Mouse (Mus musculus) hindbrain, postnatal 0 days (tissue): ENCODE data around the gene Tmem238l. TPM values are rescaled to one million over a fixed set of nuclear protein-coding genes. Genes with fewer than 3 reads are reported as not detected.

ENCODE experiments used
- ATAC-seq: fragments of 200-750 bp; cut with Nextera tagmentation; 2 replicates; pipeline ENCODE4 v1.8.0; 2017; ENCODE audit warnings: mild to moderate bottlenecking, moderate TSS enrichment, moderate library complexity
- DNase-seq: peaks from one replicate; pipeline ENCODE4 v3.0.0-alpha.2; 2015; ENCODE audit warnings: low spot score
- H3K27ac ChIP-seq: fragments of 300-500 bp; sonication (generic); 2 replicates; pipeline ENCODE4 v1.5.1; 2014; ENCODE audit warnings: mild to moderate bottlenecking
- H3K27me3 ChIP-seq: fragments of 300-500 bp; sonication (generic); 2 replicates; pipeline ENCODE4 v1.6.1; 2014; ENCODE audit warnings: low read length, mixed read lengths; ENCODE audit not compliant: insufficient read depth
- H3K36me3 ChIP-seq: fragments of 300-500 bp; sonication (generic); 2 replicates; pipeline ENCODE4 v1.6.1; 2014; ENCODE audit warnings: low read length, mixed read lengths; ENCODE audit not compliant: insufficient read depth
- H3K4me1 ChIP-seq: fragments of 300-500 bp; sonication (generic); 2 replicates; pipeline ENCODE4 v1.6.1; 2014; ENCODE audit warnings: antibody characterized with exemption, low read length, mixed read lengths; ENCODE audit not compliant: insufficient read depth
- H3K4me2 ChIP-seq: fragments of 300-500 bp; sonication (generic); 2 replicates; pipeline ENCODE4 v1.6.1; 2014; ENCODE audit warnings: low read depth, mild to moderate bottlenecking, low read length, moderate library complexity, mixed read lengths
- H3K4me3 ChIP-seq: fragments of 300-500 bp; sonication (generic); 2 replicates; pipeline ENCODE4 v1.5.1; 2014; ENCODE audit warnings: low read length
- H3K9ac ChIP-seq: fragments of 300-500 bp; sonication (generic); replicated peaks from 2 replicates; pipeline ENCODE4 v1.6.1; 2014; ENCODE audit warnings: mild to moderate bottlenecking, low read length, moderate library complexity, mixed read lengths
- H3K9me3 ChIP-seq: fragments of 300-500 bp; sonication (generic); 2 replicates; pipeline ENCODE4 v1.6.1; 2016; ENCODE audit warnings: low read length, mixed read lengths
- CTCF ChIP-seq: IDR thresholded peaks from 2 replicates; pipeline ENCODE4 v1.5.1; 2016; ENCODE audit warnings: antibody characterized with exemption, control low read depth, low read depth
- WGBS: fragments of 180-500 bp; shearing (Covaris S2); extraction: QIAGEN DNeasy Blood & Tissue Kit; methylation state at CpG from one replicate; pipeline ENCODE4 v1.1.7; 2014; 5-methylcytosine and 5-hydroxymethylcytosine counted together
- polyA plus RNA-seq: library from polyadenylated mRNA; unstranded; fragments of >200 nt; fragmentation: Nextera tagmentation; extraction: Ambion mirVana; gene quantifications from 2 replicates; pipeline ENCODE4 v1.2.1, GENCODE M21; 2015
- total RNA-seq: library from RNA; depleted of rRNA; stranded (reverse); fragments of >200 nt; gene quantifications from 2 replicates; pipeline ENCODE4 v1.2.3, GENCODE M21; 2014

Tmem238l gene
- total and polyA plus RNA-seq, 2 experiments from 2014 or later = not detected

DNA sequence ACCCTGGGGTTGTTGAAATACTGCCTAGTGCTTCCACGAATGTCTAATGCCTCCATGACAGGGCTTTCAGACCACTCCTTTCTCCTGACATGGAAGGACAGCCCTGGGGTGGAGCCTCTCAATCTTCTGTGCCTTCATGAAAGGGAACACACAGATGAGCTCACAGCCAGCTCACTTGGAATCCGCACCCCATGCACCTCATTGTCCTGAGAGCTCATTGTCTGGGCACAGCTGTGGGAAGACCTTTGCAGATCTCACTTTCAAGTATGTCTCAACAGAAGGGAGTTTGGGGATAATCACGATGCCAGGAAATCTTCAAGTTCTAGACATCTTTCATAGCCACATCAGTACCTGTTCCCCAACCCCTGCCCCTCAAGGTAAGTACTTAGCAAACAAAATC, 28.1 kb upstream of the Tmem238l start:
- 47% methylated on average over 3 of the region's 3 CpGs for WGBS
- Histone ChIP-seq H3K9me3 (no peaks in the 10 kb centered on the region), H3K9ac (no peak overlapping the region), H3K36me3 (no peaks in the 10 kb centered on the region), H3K27me3 (no peaks in the 10 kb centered on the region), H3K4me3 (no peak overlapping the region), H3K4me2 (no peak overlapping the region), H3K4me1 (no peaks in the 10 kb centered on the region), H3K27ac (no peak overlapping the region)
- TF ChIP-seq CTCF = no peak
- ATAC-seq (no peak), DNase-seq (no peak)

DNA sequence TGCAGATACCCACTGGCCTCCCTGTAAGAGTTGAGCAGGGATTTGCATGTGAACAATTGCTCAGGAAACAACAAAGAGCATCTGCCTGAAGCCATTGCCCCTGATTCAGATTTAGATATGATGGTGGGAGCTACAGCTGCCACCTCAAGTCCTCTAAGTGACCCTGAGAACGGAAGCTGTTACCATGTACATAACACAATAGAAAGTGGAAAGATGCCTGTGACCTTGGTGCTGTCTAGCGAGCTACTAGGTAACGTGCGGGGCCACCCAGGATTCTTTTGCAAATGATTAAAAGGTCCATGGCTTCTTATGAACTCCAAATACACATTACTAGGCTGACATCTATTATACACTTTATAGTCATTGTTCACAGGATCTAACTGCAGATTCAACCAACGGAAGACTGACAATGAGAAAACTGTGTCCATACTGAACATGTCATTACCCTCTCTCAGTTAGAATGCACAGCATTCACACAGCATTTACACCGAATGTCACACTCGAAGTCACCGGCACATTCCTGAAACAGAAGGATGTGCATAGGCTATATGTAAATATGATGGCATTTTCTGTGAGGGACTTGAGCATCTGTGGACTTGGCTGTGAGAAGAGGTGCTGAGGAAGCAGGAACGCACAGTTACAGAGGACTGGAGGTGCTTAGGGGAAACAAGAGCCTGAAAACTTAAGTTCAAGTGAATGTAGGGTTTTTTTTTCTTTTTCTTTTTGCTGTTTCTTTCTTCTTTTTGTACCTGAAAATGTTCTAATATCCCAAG, 23.4 kb upstream of the Tmem238l start:
- Histone ChIP-seq H3K4me1 (no peaks in the 10 kb centered on the region), H3K27ac (no peak overlapping the region), H3K27me3 (no peaks in the 10 kb centered on the region), H3K9ac (no peak overlapping the region), H3K9me3 (no peaks in the 10 kb centered on the region), H3K4me3 (no peak overlapping the region), H3K4me2 (no peak overlapping the region), H3K36me3 (no peaks in the 10 kb centered on the region)
- ATAC-seq (no peak), DNase-seq (no peak)
- WGBS = 66% methylated on average over 9 of the region's 9 CpGs
- no peak for TF ChIP-seq CTCF

DNA sequence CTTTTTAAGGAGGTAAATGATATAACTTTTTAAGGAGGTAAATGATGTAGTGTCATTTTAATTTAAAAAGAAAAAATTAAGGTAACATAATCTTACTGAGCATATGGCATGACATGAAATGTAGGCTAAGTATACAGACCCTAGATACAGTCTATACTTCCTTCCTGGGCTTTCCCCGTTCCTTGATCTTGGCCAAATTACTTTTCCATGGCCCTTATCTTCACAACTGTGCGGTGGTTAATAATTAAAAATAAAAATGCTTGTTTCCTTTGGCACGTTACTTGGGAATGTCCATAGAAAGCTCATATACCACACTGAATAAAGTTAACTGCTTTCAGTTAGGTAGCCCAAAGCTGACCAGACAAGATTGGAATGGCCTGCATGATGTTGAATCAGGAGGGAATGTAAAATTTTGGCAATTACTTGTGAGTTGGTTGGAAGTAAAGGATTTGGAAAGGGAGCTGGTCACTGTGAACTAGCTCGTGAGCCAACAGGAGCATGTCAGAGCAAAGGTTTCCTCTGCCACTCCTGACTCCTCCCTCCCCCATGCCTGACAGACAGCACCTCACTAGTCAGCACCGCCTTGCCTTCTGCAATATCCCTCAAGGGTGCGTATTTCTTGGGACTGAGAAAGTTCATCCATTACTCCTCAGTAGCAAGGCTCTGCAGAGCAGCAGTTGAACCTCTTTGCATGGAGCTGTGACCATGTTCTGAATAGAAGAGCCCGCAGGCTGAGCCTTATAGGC, 21.8 kb upstream of the Tmem238l start:
- no peaks in the 10 kb centered on the region for H3K9me3 ChIP-seq
- DNase-seq (no peak), ATAC-seq (no peak)
- H3K27me3 ChIP-seq = no peaks in the 10 kb centered on the region
- no peaks in the 10 kb centered on the region for H3K36me3 ChIP-seq
- no peak overlapping the region for H3K9ac ChIP-seq
- H3K27ac ChIP-seq = no peak overlapping the region
- no peak for TF ChIP-seq CTCF
- H3K4me3 ChIP-seq = no peak overlapping the region
- H3K4me1 ChIP-seq = no peaks in the 10 kb centered on the region
- no peak overlapping the region for H3K4me2 ChIP-seq
- 87% methylated on average over 7 of the region's 7 CpGs for WGBS

DNA sequence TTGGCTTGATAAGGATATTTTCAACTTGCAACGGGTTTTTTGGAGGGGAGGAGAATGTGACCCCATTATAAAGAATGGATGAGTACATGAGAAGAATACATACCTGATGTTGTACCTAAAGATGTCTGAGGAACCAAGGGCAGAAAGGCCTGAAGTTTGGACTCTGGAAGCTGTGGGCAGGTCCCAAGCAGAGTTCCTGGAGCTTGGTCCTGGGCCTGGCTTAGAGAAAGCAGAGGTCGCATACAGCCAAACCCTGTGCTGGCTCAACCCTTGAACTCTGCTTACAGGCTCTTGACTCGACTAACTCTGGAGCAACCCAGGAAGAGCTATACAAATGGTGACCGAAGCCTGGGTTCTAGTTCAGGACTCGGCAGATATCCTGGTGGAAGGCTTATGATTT, 14.4 kb upstream of the Tmem238l start:
- ATAC-seq (no peak), DNase-seq (no peak)
- Histone ChIP-seq H3K27ac (no peak overlapping the region), H3K9ac (no peak overlapping the region), H3K4me3 (no peak overlapping the region), H3K27me3 (no peaks in the 10 kb centered on the region), H3K36me3 (no peaks in the 10 kb centered on the region), H3K4me2 (no peak overlapping the region), H3K4me1 (no peaks in the 10 kb centered on the region), H3K9me3 (no peaks in the 10 kb centered on the region)
- TF ChIP-seq CTCF = no peak
- WGBS = 95% methylated on average over 5 of the region's 5 CpGs

DNA sequence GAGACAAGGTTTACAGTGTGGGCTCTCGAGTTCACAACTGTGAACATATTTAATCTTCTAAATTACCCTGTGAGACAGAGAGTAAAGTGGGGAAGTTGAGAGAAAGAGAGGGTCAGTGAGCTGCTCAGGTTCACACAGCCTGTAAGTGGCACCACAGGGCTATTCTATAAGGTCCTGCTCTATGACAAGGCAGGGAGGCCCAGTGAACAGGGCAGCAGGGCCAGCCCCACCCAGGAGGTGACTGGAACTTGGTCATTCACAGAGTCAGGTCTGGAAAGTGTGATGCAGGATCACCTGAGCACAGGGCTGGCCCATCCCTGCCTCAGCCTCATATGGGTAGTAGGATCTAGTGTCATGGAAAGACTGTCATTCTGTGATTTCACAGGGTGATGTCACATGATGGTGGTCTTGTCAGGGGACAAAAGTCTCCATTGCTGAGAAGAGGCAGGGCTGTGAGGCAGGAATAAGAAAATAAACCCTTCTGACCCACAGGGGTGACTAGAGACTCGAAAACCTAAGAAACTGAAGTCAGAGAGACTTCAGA, 11.1 kb upstream of the Tmem238l start:
- DNase-seq (no peak), ATAC-seq (no peak)
- Histone ChIP-seq H3K4me2 (no peak overlapping the region), H3K9me3 (no peaks in the 10 kb centered on the region), H3K27me3 (no peaks in the 10 kb centered on the region), H3K36me3 (no peaks in the 10 kb centered on the region), H3K4me1 (no peaks in the 10 kb centered on the region), H3K9ac (no peak overlapping the region), H3K27ac (no peak overlapping the region), H3K4me3 (no peak overlapping the region)
- TF ChIP-seq CTCF = no peak
- WGBS = 66% methylated on average over 2 of the region's 2 CpGs

DNA sequence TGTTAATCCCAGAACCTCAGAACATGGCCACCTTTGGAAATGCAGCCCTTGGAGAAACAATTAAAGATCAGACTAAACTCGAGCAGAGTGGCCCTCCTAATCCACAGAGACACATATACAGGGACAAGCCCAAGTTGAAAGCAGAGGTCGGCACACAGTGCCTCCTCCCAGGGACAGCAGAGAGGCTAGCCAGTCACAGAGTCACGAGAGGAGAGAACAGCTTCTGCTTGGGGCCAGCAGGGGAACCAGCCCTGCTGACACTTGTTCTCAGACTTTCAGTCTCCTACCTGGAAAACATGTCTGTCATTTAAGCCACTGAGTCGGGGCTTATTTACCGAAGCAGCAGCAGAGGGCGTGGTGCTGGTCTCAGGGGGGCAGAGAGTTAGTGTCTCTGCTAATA, 9.9 kb upstream of the Tmem238l start:
- TF ChIP-seq CTCF = no peak
- 75% methylated on average over 6 of the region's 6 CpGs for WGBS
- no peak for DNase-seq
- no peak for ATAC-seq
- H3K4me2 ChIP-seq = no peak overlapping the region
- H3K36me3 ChIP-seq = no peaks in the 10 kb centered on the region
- H3K9me3 ChIP-seq = no peaks in the 10 kb centered on the region
- H3K4me1 ChIP-seq = no peaks in the 10 kb centered on the region
- H3K27me3 ChIP-seq = no peaks in the 10 kb centered on the region
- no peak overlapping the region for H3K27ac ChIP-seq
- H3K4me3 ChIP-seq = no peak overlapping the region
- H3K9ac ChIP-seq = no peak overlapping the region
